Mouse (Mus musculus) 416B (cell line): Measurements from ENCODE around the gene Pxylp1.

ENCODE experiments used
- DNase-seq: peaks from one replicate; pipeline ENCODE4 v3.0.0; 2011; ENCODE audit warnings: low read depth

Gene Pxylp1

DNA sequence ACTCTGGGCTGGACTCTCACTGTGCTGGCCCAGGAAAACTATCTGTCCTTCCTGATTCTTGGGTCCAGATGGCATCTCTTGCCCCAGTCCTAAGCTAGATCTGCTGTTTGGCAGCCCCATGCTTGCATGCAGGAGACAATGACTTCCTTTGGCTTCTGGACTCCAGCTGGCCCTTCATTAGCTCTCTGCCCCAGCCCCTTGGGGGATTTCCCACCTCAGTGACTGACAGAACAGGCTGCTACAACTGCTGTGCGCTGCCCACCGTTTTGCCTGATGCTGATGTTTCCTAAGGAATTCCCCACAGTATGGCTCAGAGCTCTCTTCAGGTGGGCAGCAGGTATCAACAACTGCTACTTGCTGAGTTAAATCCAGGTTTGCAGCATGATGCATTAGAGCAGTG is 33.4 kb downstream of the Pxylp1 start:
- no peak for DNase-seq

DNA sequence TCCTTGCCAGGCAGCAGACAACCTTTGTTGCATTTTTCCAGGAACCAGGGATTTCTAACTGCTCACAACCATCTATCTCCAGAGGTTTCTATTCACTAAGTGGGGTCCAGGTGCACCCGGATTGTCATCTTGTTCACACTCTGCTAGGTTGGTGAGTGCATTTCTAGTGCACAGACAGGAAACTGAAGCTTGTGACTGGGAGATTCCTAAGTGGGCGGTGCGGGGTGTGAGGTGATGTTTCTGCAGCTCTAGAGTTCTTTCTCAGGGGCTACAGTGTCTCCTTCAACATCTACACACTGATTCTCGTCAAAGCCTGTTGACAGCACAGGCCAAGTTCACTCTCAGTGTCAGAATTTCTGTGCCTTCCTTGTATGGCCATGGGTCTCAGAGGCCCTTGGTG is 34.6 kb downstream of the Pxylp1 start:
- DNase-seq = no peak

DNA sequence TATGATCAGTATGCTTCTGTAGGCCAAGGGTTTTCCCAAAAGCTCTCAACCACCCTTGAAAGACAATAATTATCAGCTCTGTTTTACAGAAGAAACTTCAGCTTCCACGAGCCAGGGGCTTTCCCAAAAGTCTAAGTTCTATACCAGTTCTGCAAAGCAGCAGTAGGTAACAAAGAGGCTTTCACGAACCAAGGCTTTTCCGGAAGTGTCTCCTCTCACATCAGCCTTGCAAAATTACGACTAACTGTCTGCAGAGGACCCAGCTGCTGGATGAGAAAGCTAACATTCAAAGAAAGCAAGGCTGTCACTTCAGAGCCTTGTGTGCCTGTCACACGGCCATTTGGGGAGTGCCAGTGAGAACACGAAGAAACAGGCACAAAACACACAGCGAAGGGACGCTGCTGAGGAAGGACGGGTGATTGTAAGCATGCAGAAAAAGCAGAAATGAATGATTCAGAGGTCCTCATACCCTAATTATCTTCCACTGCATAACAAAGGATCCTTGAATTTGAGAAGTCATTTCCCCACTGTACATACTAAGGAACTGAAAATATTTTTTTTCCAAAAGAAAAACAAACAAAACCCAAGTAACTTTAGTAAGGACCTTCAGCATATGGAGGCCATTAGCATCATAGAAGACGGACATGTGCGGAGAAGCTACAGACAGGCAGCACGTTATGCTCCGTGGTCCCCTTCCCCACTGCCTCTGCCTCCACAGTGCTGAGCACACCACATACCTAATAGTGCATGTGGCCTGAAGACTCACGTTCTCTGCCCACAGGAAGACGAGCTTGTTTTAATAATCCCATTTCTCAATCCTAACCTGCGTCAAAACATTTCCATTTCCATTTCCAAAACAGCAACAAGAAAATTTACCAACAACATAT is 38.9 kb downstream of the Pxylp1 start:
- no peak for DNase-seq

DNA sequence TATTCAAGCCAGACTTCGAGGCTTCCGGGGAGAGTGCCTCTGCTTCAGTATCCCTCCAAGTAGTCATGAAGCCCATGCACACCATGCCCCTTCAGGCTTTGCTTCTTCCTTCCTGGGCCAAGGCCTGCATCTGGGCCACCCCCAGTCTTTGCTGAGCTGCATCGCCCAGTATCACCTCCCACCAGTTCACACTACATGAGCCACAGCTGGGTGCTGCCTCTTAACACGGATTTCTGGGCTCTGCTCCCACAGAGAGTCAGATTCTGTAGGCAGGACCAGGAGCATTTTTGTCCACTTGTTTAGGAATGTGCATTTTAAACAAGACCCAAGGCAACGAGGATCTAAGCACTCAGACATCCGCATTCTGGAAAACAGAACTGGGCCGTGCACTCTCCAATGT is 40.8 kb downstream of the Pxylp1 start:
- no peak for DNase-seq

DNA sequence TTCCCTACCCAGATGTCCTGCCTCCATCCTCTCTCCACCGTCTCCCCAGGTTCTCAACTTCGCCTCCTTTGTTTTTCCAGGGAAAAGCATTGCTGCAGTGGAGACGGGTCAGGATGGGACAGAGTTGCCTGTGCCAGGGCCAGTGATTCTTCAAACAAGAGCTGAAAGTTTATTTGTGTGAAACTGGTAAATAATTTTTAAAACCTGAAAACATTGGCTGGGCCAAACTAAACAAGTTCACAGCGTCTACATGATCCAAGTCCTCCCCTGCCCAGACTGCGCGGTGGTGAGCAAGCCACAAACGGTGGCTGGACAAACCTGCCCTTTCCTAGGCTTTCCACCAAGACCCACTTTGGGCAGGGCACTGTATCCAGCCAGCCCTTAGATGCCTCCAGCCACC is 41.4 kb downstream of the Pxylp1 start:
- DNase-seq = no peak

DNA sequence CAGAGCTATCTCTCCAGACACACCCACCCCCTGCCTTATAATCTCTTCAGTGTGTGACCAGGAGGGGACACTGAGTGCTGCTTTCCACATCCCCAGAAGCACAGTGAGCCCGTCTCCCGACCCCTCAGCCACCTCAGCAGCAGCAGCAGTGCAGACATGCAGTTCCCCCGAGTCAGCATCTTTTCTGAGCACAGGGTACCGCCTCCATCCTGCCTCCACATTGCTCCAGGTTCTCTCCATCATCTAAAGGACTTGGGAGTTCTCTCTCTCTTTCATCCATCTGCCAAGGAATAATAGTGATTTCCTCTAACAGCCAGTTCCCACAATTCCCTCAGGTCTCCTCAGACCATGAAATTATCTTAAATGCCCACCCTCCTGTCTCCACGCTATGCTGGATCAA is 43.5 kb downstream of the Pxylp1 start:
- DNase-seq = no peak

DNA sequence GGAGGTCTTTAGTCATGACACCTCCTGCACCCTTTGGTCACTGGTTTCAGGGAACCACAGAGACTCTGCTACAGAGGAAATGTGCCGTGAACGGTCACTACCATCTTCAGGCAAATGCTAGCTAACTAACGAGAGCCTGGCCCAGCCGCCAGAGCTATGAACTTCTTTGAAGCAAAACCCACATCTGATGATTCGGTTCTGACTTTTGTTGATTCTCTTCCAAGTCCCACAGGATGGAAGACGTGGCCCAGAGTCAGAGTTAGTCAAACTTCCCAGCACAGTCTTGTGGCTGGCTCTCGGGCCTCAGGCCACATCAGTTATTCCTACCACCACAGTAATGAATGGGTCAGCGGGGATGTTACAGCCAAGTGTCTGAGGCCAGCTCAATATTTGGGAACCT is 46.1 kb downstream of the Pxylp1 start:
- peak; percentile 26 for DNase-seq

DNA sequence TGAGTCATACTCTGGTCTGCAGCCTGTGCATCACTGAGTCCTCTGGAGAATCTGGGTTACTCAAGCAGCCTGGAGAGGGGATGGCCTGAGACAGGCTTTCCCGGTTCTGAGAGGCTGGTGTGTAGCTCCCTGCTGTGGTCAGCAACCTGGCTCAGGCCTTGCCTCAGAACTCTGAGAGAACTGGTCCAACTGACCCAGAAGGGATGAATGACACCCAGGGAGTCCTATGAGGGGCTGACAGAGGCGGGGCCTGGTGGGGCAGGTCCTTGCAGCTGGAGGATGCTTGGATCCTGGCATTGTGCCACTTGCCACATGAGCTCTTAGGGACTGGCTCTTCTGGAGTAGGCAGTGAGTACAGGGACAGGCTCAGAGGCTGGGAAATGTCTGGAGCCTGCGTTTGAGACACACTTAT is 47.7 kb downstream of the Pxylp1 start:
- DNase-seq = peak; percentile 37

DNA sequence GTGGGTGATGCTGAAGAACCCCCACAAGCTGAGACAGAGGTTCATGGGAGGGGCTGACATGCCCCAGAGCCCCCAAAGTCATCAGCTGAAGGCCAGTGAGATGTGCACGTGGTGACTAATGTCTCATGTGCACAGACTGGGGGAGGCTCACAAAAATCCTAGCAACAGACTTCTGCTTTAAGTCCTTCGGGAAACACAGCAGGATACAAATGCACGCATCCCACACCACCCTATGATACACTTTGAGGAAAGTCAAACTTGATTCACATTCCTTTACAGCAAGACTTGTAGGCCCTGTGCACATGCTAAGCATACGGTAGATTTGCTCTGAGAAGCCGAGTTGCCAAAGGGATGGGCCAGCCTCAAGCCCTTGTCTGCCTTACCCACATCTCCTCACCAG is 53.1 kb downstream of the Pxylp1 start:
- no peak for DNase-seq

DNA sequence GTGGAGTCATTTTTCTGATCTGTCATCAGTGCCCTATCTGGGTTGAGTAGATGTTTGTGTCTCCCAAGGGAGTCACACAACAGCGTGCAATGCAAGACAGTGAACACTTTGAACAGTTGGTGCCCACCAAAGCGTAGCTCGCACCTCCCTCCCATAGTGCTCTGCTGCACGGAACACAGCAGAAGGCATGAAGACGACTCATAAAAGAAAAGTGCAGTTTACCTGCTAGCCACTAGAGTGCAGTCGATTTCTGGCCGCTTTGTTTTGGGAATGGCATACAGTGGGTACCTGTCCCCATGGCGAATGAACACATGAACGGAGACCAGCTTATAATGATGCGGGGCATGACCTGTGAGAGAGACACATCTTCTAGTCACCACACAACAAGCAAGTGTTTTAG is 53.6 kb downstream of the Pxylp1 start:
- DNase-seq = peak; percentile 64

DNA sequence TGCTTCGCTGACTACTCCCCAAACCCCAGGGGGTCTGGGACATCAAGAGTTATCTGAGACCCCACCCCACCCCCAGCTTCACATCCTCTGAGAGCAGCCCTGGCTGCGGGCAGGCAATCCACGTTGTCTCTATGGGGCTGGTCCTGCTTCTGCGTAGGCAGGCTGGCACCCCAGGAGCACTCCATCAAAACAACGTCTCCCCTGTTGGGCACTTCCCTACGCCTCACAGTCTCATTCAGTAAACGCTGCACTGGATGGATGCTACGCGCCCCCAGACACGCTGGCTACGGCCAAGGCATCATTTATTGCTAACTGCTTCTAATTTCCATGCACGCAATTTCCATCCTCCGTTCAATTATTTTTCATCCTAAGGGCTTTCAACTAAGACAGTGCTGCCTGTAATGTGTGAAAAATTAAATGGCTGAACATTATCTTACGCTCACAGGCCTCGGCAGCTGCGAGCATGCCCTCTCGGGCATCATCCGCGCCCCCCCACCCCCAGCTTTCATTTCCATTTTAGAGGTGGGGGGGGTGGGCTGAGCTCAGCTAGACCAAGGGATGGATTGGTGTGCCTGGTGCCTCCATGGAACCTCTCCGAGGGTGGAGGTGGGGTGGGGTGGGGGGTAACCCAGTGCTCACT is 54.6 kb downstream of the Pxylp1 start:
- no peak for DNase-seq

DNA sequence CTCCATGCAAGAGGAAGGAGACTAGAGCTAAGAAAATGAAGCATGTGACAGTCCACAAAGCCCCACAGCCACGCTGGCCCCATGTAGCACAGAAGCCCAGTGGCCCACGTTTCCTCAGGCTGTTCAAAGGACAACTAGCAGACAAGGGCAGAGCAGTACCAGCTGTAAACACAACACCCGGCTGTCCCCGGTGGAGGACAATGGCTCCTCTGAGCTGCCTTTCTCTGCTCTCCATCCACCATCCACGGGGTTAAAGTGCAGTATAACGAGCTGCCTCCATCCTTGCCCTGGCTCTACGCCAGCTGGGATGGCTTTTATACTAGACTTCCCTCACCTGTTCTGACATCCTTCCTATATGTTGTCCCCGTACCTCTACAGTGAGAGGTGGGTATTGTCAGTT is 55.5 kb downstream of the Pxylp1 start:
- no peak for DNase-seq

DNA sequence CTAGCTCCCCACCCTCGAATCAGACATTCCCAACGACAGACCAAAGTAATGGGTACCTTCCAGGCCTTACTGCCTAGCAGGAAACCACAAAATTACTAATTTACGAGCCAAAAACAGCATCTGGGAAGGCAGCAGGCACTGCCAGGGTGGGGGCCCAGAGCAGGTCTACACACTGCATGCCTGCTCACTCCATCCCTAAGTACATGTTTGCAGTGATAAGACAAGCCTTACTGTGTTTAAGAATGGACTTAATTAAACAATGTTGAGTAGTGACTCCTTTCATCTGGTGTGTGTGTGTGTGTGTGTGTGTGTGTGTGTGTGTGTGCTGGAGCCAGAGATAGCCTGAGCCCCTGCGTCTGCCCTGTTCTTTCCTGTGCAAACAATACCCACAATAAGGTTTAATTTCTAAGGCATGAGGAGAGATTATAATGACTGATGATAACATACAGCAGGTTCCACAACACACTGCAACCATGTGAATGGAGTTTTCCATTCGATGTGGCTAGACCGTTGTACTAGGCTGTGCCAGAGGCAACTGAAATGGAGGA is 57.0 kb downstream of the Pxylp1 start:
- no peak for DNase-seq

DNA sequence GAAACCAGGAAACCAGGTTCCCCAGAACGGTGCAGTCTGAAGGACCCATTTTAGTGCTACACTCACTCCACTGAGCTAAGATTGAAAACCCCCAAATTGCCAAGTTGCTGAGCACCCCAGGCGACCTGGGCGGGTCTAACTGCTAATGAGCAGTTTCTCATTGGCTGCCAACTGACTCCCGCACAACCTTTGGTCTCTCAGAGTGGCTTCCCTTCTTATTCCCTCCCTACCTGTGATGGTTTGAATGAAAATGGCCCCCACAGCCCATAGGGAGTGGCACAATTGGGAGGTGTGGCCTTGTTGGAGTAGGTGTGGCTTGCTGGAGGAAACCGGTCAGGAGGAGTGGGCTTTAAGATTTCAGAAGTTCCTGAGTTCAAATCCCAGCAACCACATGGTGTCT is 58.9 kb downstream of the Pxylp1 start:
- no peak for DNase-seq

DNA sequence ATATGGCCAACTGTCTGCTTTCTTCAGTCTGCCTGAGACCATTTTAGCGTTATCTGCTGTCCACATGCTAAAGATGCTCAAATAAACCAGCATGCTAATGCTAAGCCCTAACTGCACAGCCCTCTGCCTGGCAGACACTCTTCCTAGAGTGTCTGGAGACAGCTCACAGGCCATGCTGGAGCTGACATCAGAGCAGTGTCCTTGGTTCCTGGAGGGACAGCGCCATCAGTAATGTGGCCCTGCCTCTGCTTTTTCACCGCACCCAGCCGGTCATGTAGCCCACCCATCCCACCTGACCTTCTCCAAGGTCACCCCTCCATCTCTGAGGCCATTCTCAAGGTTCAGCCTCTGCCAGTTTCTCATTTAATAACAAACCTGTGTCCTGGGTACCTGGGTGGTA is 60.0 kb downstream of the Pxylp1 start:
- no peak for DNase-seq

DNA sequence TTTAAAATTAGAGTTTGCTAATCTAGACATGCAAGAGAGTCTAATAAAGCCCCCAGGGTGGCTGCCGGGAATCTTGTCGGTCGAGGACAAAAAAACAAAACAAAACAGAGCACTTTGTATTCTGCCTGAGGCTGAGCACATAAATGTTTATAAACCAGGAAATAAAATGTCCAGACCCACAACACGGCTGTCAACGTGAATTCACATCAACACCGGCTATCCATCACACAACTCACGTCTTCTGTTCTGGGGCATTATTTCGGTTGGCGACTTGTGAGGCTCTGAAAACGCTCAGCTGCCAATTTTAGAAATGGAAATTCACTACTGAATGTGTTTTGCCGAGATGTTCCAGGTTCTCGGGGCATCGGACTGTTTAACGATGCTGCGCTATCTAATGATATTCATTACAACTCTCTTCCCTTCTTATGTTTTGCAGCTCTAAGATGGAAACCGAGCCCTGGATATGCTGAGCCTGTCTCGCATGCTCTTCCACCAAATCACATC is 61.6 kb downstream of the Pxylp1 start:
- no peak for DNase-seq

DNA sequence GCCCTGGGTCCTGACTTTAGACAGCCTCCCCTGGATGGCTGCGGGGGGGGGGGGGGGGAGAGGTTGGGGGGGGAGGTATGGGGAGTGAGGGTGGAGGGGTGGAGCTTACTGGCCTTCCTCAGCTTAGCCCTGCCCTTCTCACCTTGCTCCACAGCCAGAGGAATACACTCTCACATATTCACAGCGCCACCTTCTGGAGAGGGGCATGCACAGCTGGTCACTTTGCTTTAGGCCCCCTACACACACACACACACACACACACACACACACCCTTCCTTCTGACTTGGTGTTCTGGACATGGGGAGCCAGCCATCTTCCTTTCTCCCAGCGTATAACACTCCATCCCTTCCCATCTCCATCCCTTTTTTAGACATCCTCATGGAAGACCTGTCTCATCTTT is 62.8 kb downstream of the Pxylp1 start:
- DNase-seq = peak; percentile 27

DNA sequence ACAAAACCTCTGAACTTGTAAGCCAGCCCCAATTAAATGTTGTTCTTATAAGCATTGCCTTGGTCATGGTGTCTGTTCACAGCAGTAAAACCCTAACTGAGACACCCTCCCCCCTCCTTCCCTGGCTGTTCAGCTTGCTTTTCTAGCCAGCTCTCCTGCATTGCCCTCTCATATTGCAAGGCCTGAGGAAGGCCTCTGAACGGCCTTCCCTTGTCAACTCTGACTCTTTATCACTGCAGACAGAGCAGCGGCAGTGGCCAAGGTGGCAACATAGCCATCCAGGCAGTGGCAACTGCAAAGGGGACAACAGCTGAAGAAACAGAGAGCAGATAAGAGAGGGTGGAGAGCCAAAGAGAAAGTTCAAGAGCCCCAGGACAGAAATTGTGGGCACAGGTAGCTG is 64.4 kb downstream of the Pxylp1 start:
- no peak for DNase-seq

DNA sequence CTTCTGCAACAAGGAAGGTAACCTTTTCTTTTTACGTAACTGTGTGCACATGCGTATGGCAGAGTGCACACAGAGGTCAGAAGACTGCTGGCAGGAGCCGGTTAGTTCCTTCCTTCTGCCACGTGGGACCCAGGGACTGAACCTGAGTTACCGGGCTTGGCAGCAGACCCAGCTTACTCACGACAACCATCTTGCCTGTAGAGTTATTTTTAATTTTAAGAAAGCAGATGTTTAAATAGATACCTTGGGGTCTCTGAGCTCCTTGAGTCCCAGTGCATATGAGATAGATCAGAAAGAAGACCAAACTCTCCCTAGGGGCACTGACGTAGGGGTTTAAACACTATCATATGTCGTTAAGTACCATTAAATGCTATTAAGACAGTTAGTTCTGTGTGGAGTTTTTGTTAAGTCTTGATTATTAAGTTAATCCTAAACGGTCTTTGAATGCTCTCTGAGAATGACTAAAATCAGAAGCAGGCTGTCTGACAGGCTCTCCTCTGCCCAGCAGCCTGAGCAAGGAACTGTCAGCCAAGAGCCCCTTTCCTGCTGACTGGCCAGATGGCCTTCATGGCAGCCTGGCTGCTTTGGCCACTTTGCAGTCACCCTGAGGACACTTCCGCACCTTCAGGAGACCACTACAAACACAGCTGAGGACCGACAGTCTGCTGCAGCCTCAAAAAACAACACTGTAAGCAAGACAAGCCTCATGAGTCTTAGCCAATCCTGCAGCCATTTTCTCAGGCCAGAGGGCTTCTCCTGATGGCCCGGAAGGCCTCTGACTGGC is 65.3 kb downstream of the Pxylp1 start:
- peak; percentile 24 for DNase-seq

DNA sequence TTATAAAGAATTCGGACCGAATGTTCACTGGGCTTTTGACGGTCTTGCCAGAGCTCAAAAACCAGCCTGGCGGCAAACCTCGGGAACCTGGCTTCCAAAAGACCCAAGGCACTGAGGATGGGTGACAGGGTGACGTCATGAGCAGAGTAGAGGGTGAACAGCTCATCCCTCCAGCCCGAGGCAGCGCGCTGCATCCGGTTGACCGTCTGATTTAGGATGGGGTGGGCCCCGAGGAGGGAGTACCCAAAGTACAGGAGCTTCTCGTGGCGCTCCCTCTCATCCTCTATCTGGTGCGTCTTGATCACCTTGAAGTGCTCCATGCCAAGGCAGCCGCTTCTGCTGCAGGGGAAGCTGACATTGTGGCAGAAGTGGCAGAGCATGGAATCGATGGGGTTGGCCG is 67.6 kb downstream of the Pxylp1 start:
- no peak for DNase-seq

DNA sequence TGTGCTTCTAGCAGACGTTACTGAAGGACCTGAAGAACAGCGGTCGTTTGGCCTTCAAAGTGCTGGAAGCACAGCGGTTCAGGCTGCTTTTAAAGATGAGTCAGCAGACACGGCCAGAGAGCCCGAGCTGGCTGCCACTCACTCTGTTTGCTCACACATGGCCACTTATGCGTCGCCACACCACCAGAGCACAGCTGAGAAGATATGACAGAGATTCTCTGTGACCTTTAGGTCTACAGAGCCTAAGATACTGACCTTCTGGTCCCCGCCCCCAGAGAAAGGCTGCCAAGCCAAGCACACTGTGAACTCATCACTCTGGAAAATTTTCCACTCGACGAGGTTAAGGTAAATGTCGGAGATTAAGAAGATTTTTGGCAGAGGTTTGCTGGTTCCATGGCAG is 68.4 kb downstream of the Pxylp1 start:
- DNase-seq = peak; percentile 80

DNA sequence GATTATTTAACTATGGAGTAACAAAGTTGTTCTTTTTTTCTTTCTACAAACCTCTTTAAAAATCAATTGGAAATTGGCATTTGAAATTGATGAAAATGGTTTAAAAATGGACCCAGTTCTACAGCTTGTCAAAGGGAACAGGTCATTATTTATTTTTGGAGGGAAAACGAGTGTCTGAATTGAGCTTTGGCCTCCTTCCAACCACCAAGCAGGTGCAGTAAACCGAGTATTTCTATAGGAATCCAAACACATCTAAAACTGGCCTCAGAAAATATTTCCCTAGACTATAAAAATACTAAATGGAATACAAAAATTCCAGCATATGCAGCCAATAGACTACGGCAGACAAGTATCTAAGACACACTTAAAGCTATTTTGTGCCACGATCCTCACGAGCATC is 68.9 kb downstream of the Pxylp1 start:
- no peak for DNase-seq
